Mouse (Mus musculus) left cerebral cortex, postnatal 10 days (tissue): ENCODE results near the gene Myl7. TPM values are rescaled to one million over a fixed set of nuclear protein-coding genes. Genes with fewer than 3 reads are reported as not detected.

Source experiments
- DNase-seq, 2 experiments: peaks; one replicate each; pipeline ENCODE4 v3.0.0; 2021 to 2022; ENCODE audit warnings: low spot score in 2 of 2, mixed read lengths in 1 of 2; ENCODE audit errors: extremely low spot score in 1 of 2
- intact Hi-C: fragments of 180-260 bp; cut with DNase I; formaldehyde crosslinking; loops from one replicate; pipeline ENCODE4 v1.15.1; 2025
- total RNA-seq, 2 experiments: library from RNA; stranded (reverse); gene quantifications; 2 replicates each; pipeline ENCODE4 v1.2.3; 2021

Gene Myl7
- total RNA-seq, 2 experiments from 2014 or later, result not detected

- intact Hi-C loops, result no loop called here
Measured at GRCm38 (mm10) chr11:5848741-5849140, 49.8 kb downstream of the Myl7 start.

GRCm38 (mm10) chr11:5846639-5847345 is 51.8 kb downstream of the Myl7 start:
- intact Hi-C loops, result no loop called here
- DNase-seq, result no peak

More at GRCm38 (mm10) chr11:5848741-5849140, 49.8 kb downstream of the Myl7 start:
- peak in 1 of 2 experiments; percentile 63 for DNase-seq

Other genes with a start within 250 kb of the Myl7 start
- gene Mrps24, start 183.1 kb downstream of the Myl7 start, total RNA-seq, result 100 to 1,000 TPM in 1 of 2 experiments, 10 to 100 TPM in 1; 95.4 to 101 TPM
- gene Urgcp, start 136.4 kb downstream of the Myl7 start, total RNA-seq, result 10 to 100 TPM; 49.2 to 55.0 TPM
- 10 to 100 TPM; 86.9 to 89.1 TPM for gene Dbnl, start 110.3 kb downstream of the Myl7 start, total RNA-seq
- gene Pgam2, start 95.0 kb downstream of the Myl7 start, total RNA-seq, result 1 to 10 TPM; 6.3 to 7.7 TPM
- gene Polm, start 60.8 kb downstream of the Myl7 start, total RNA-seq, result 1 to 10 TPM; 8.5 to 8.7 TPM
- gene Aebp1, start 36.8 kb downstream of the Myl7 start, total RNA-seq, result 10 to 100 TPM; 14.8 to 16.0 TPM
- gene Pold2, start 20.5 kb downstream of the Myl7 start, total RNA-seq, result 10 to 100 TPM; 21.1 to 22.0 TPM
- gene Gck, start 51.3 kb upstream of the Myl7 start, total RNA-seq, result 1 to 10 TPM; 1.1 to 1.4 TPM
- gene Ykt6, start 56.9 kb upstream of the Myl7 start, total RNA-seq, result 100 to 1,000 TPM; 130 to 133 TPM
- gene Camk2b, start 167.6 kb upstream of the Myl7 start, total RNA-seq, result 100 to 1,000 TPM; 768 to 793 TPM